ENCODE assay signal across 7 mouse cellular contexts in the genomic region with DNA sequence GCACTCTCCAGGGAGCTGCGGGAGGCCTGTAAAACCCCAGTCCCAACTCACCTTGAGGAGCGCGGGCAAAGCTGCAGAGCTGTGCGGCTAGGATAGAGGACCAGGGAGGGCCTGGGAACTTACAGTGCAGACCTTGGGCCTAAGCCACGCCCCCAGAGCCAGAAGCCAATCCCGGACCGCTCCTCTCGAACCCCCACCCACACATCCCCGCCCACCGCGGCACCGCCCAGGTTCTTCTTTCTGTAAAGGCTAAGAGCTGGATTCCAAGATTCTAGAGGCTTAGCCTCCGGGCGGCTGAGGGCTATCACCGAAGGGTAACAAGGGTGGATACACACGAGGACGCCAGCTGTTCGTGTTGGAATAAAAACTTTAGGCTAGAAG. TPM values are rescaled to one million over a fixed set of nuclear protein-coding genes. Genes with fewer than 3 reads are reported as not detected.
DNase-seq lines count a peak whose midpoint lies in the region; ATAC-seq and TF ChIP-seq lines count a peak whose summit lies in the region.

TSS of gene Cdc42ep2 (minus strand) at position 104 of the 381 bp plus-strand sequence.

- peak; percentile 90 for ATAC-seq in intestine, postnatal 0 days
- ATAC-seq in midbrain, embryonic 12.5 days (ENCODE audit: low FRiP score, low read depth) = peak; percentile 93

- peaks cover 57% of the 10 kb centered on the region for H3K4me1 ChIP-seq in embryonic facial prominence, embryonic 10.5 days
- no peaks in the 10 kb centered on the region; the same call in 1 of the 2 replicates for H3K4me1 ChIP-seq in intestine, postnatal 0 days (replicated peaks; ENCODE audit: control insufficient read depth, insufficient read depth, low read length)
- H3K4me1 ChIP-seq in midbrain, embryonic 12.5 days = peaks cover 19% of the 10 kb centered on the region
- peaks cover 10% of the 10 kb centered on the region for H3K4me1 ChIP-seq in small intestine, adult 2 months (ENCODE audit: control insufficient read depth, insufficient read depth, insufficient read length, low read length)

- H3K4me3 ChIP-seq in embryonic facial prominence, embryonic 10.5 days = peak within 1 kb of the TSS; percentile 60
- peak within 1 kb of the TSS; percentile 67 for H3K4me3 ChIP-seq in intestine, postnatal 0 days (ENCODE audit: low read depth, low read length)
- peak within 1 kb of the TSS; percentile 57 for H3K4me3 ChIP-seq in midbrain, embryonic 12.5 days
- peak within 1 kb of the TSS; percentile 70 for H3K4me3 ChIP-seq in small intestine, adult 2 months (ENCODE audit: low read depth, low read length)

- peaks cover 24% of the 10 kb centered on the region for H3K27me3 ChIP-seq in embryonic facial prominence, embryonic 10.5 days (replicated peaks; ENCODE audit: low read depth, poor library complexity, severe bottlenecking)
- no peaks in the 10 kb centered on the region for H3K27me3 ChIP-seq in intestine, postnatal 0 days (replicated peaks; ENCODE audit: control insufficient read depth, insufficient read depth, low read length)
- peaks cover 17% of the 10 kb centered on the region for H3K27me3 ChIP-seq in midbrain, embryonic 12.5 days
- H3K27me3 ChIP-seq in small intestine, adult 2 months (ENCODE audit: control insufficient read depth, insufficient read depth, low read length) = no peaks in the 10 kb centered on the region

- DNase-seq in adrenal gland, postnatal 10 days = peak; percentile 98
- peak; percentile 96 for DNase-seq in embryonic facial prominence, embryonic 10.5 days (ENCODE audit: low spot score)
- peak; percentile 41 for DNase-seq in gonadal fat pad, adult 2 months (ENCODE audit: low read depth)
- DNase-seq in left cerebral cortex, postnatal 4 days = peak; percentile 97

- H3K27ac ChIP-seq in embryonic facial prominence, embryonic 10.5 days (replicated peaks) = peak within 1 kb of the TSS; percentile 1
- peak within 1 kb of the TSS; percentile 82 for H3K27ac ChIP-seq in intestine, postnatal 0 days (ENCODE audit: low read depth, low read length)
- peak within 1 kb of the TSS; percentile 39 for H3K27ac ChIP-seq in midbrain, embryonic 12.5 days (replicated peaks)
- H3K27ac ChIP-seq in small intestine, adult 2 months (ENCODE audit: insufficient read depth, low read depth, low read length) = peak within 1 kb of the TSS; percentile 83

- H3K36me3 ChIP-seq in embryonic facial prominence, embryonic 10.5 days (replicated peaks) = no peaks in the 10 kb centered on the region
- 0 out of 2 replicates have a peak, but pooled peaks cover 9% of the 10 kb centered on the region for H3K36me3 ChIP-seq in intestine, postnatal 0 days (ENCODE audit: control insufficient read depth, insufficient read depth)
- H3K36me3 ChIP-seq in midbrain, embryonic 12.5 days = no peaks in the 10 kb centered on the region
- no peaks in the 10 kb centered on the region for H3K36me3 ChIP-seq in small intestine, adult 2 months (ENCODE audit: control insufficient read depth, insufficient read depth, low read length)

- H3K9ac ChIP-seq in intestine, postnatal 0 days (ENCODE audit: low read depth, low read length) = peak within 1 kb of the TSS; percentile 55
- peak within 1 kb of the TSS; percentile 58 for H3K9ac ChIP-seq in midbrain, embryonic 12.5 days (replicated peaks)

- WGBS in embryonic facial prominence, embryonic 10.5 days = under 1% methylated on average over 18 of the region's 18 CpGs
- under 1% methylated on average over 18 of the region's 18 CpGs for WGBS in intestine, postnatal 0 days
- WGBS in midbrain, embryonic 12.5 days = 1% methylated on average over 18 of the region's 18 CpGs
- WGBS in small intestine, adult 2 months = under 1% methylated on average over 18 of the region's 18 CpGs

- intact Hi-C loops in left cerebral cortex, postnatal 4 days (cut with DNase I) = loop anchor here (5.0 kb wide), 1 partner anchor 33 kb away; no protein-coding TSS in a partner anchor

- TF ChIP-seq CTCF in intestine, postnatal 0 days (IDR thresholded peaks at IDR 0.05; ENCODE audit: low read depth) = no peak
- peak; percentile 7; the same call in 1 of the 2 replicates for TF ChIP-seq CTCF in small intestine, adult 2 months (IDR thresholded peaks at IDR 0.05; ENCODE audit: extremely low read depth, insufficient read length, insufficient replicate concordance, low read depth, low read length)

- H3K9me3 ChIP-seq in embryonic facial prominence, embryonic 10.5 days = no peaks in the 10 kb centered on the region
- H3K9me3 ChIP-seq in intestine, postnatal 0 days (ENCODE audit: control insufficient read depth) = no peaks in the 10 kb centered on the region
- H3K9me3 ChIP-seq in midbrain, embryonic 12.5 days = no peaks in the 10 kb centered on the region

- H3K4me2 ChIP-seq in intestine, postnatal 0 days (replicated peaks; ENCODE audit: low read depth) = peak within 1 kb of the TSS; percentile 92
- H3K4me2 ChIP-seq in midbrain, embryonic 12.5 days (replicated peaks) = peak within 1 kb of the TSS; percentile 95

- peak; percentile 82; the same call in 1 of the 2 replicates for TF ChIP-seq POLR2A in small intestine, adult 2 months (IDR thresholded peaks at IDR 0.05; ENCODE audit: low read depth, low read length)

RNA-seq across cellular contexts. Expression of gene Cdc42ep2, which starts in this region (rescaled TPM):
- total RNA-seq in adrenal gland, postnatal 10 days (2021) = 10 to 100 TPM; 10.8 to 11.2 TPM
- 1.5 and 2.2 TPM in 2 replicates for polyA plus RNA-seq in embryonic facial prominence, embryonic 10.5 days (2016; fragmentation: Nextera tagmentation; extraction: Ambion mirVana)
- polyA plus RNA-seq in gonadal fat pad, adult 2 months (2012; rRNA removed) = 12.9 and 17.6 TPM in 2 replicates
- polyA plus RNA-seq in intestine, postnatal 0 days (2015; fragmentation: Nextera tagmentation; extraction: Ambion mirVana) = 6.5 and 6.6 TPM in 2 replicates
- total RNA-seq in left cerebral cortex, postnatal 4 days (2021) = 10 to 100 TPM; 11.2 to 14.2 TPM
- 3.6 and 3.8 TPM in 2 replicates for polyA plus RNA-seq in midbrain, embryonic 12.5 days (2016; fragmentation: Nextera tagmentation; extraction: Ambion mirVana)
- polyA plus RNA-seq in small intestine, adult 2 months (2012; rRNA removed) = 10.3 and 30.6 TPM in 2 replicates

Comparison
In these comparisons a context has a peak if more than half of its experiments do, and no peak if none do; other contexts are left out.
1. Peak in every context shown above with its lines: DNase-seq, ATAC-seq, H3K4me3 ChIP-seq and H3K27ac ChIP-seq.
2. DNase-seq: peak in every context shown above with its lines; median percentile 98 in adrenal gland, postnatal 10 days; 97 in left cerebral cortex, postnatal 4 days; 96 in embryonic facial prominence, embryonic 10.5 days; 41 in gonadal fat pad, adult 2 months.
3. H3K27ac ChIP-seq: peak in every context shown above with its lines; median percentile 83 in small intestine, adult 2 months; 82 in intestine, postnatal 0 days; 39 in midbrain, embryonic 12.5 days; 1 in embryonic facial prominence, embryonic 10.5 days.